Mouse (Mus musculus) ES-Bruce4 (cell line): ENCODE data around the gene Rbck1. TPM values are rescaled to one million over a fixed set of nuclear protein-coding genes. Genes with fewer than 3 reads are reported as not detected.

Experiments
- H3K27ac ChIP-seq: 2 replicates; pipeline ENCODE4 v1.5.1; 2012; ENCODE audit warnings: low read length, inconsistent platforms; ENCODE audit not compliant: insufficient read depth
- H3K27me3 ChIP-seq: 2 replicates; pipeline ENCODE4 v1.6.1; 2012; ENCODE audit warnings: mild to moderate bottlenecking, low read length, inconsistent platforms; ENCODE audit not compliant: control insufficient read depth, poor library complexity, insufficient read depth, severe bottlenecking
- H3K36me3 ChIP-seq: 2 replicates; pipeline ENCODE4 v1.6.1; 2012; ENCODE audit warnings: inconsistent platforms, mild to moderate bottlenecking, low read length, moderate library complexity; ENCODE audit not compliant: control insufficient read depth, poor library complexity, insufficient read depth, severe bottlenecking
- H3K4me1 ChIP-seq: one replicate; pipeline ENCODE4 v1.8.1; 2011; ENCODE audit warnings: low read length; ENCODE audit not compliant: control insufficient read depth, insufficient read depth
- H3K4me3 ChIP-seq: 2 replicates; pipeline ENCODE4 v1.5.1; 2011; ENCODE audit warnings: low read depth, mild to moderate bottlenecking, low read length
- H3K9ac ChIP-seq: 2 replicates; pipeline ENCODE4 v1.6.1; 2012; ENCODE audit warnings: low read depth, mild to moderate bottlenecking, inconsistent platforms; ENCODE audit not compliant: poor library complexity, severe bottlenecking
- H3K9me3 ChIP-seq: replicated peaks from 2 replicates; pipeline ENCODE4 v1.6.1; 2012; ENCODE audit warnings: mild to moderate bottlenecking, low read length, inconsistent platforms; ENCODE audit not compliant: control insufficient read depth, poor library complexity, insufficient read depth, severe bottlenecking
- CTCF ChIP-seq: IDR thresholded peaks from one replicate; pipeline ENCODE4 v1.8.1; 2011; ENCODE audit warnings: low read depth, low read length
- EP300 ChIP-seq: IDR thresholded peaks from 2 replicates; pipeline ENCODE4 v1.6.1; 2011; ENCODE audit warnings: low read depth, low read length; ENCODE audit not compliant: insufficient read depth
- POLR2A ChIP-seq: IDR thresholded peaks from one replicate; pipeline ENCODE4 v1.8.1; 2011; ENCODE audit warnings: low read length; ENCODE audit not compliant: insufficient read depth
- polyA plus RNA-seq: library from polyadenylated mRNA; stranded (reverse); fragments of >200 nt; gene quantifications from 2 replicates; pipeline ENCODE4 v1.2.4, GENCODE M21; 2011; ENCODE audit warnings: low read depth; ENCODE audit not compliant: missing spikeins, insufficient read depth, insufficient read length

The Rbck1 gene
- polyA plus RNA-seq, result 86.7 and 89.1 TPM in 2 replicates

- Histone ChIP-seq H3K4me1 (peaks cover 2% of the 10 kb centered on the region), H3K27me3 (no peaks in the 10 kb centered on the region), H3K9me3 (no peaks in the 10 kb centered on the region), H3K36me3 (peaks cover 23% of the 10 kb centered on the region), H3K9ac (peak within 1 kb of the TSS; percentile 89), H3K27ac (peak within 1 kb of the TSS; percentile 40), H3K4me3 (peak within 1 kb of the TSS; percentile 94)
- TF ChIP-seq POLR2A (peak; percentile 24), EP300 (no peak), CTCF (no peak)
These were observed at the start of gene Rbck1 for GRCm38 (mm10) chr2:152332101-152332825. Gene Rbck1, minus strand, starts transcription at chr2:152332653.

GRCm38 (mm10) chr2:152376345-152376741 is 43.9 kb upstream of the Rbck1 start, which contains the start of gene Nrsn2:
Gene Nrsn2, minus strand, starts transcription at chr2:152376638.
- TF ChIP-seq EP300 (no peak), CTCF (no peak), POLR2A (no peak)
- Histone ChIP-seq H3K27ac (no peak within 1 kb of the TSS), H3K4me1 (peaks cover 3% of the 10 kb centered on the region), H3K27me3 (no peaks in the 10 kb centered on the region), H3K9me3 (no peaks in the 10 kb centered on the region), H3K9ac (no peak within 1 kb of the TSS), H3K4me3 (peak within 1 kb of the TSS; percentile 12; the same call in 1 of the 2 replicates), H3K36me3 (no peaks in the 10 kb centered on the region)

- peak overlapping the region; percentile 12; the same call in 1 of the 2 replicates for H3K4me3 ChIP-seq
- peaks cover 3% of the 10 kb centered on the region for H3K4me1 ChIP-seq
- no peak overlapping the region for H3K27ac ChIP-seq
- no peaks in the 10 kb centered on the region for H3K9me3 ChIP-seq
- H3K36me3 ChIP-seq, result no peaks in the 10 kb centered on the region
- H3K27me3 ChIP-seq, result no peaks in the 10 kb centered on the region
- TF ChIP-seq EP300 (peak; percentile 74; the same call in 1 of the 2 replicates), POLR2A (no peak)
- H3K9ac ChIP-seq, result no peak overlapping the region
These were observed 43.3 kb upstream of the Rbck1 start for GRCm38 (mm10) chr2:152375652-152376344.

- Histone ChIP-seq H3K4me3 (no peak overlapping the region), H3K36me3 (no peaks in the 10 kb centered on the region), H3K27ac (no peak overlapping the region), H3K27me3 (no peaks in the 10 kb centered on the region), H3K4me1 (peaks cover 3% of the 10 kb centered on the region), H3K9me3 (no peaks in the 10 kb centered on the region), H3K9ac (no peak overlapping the region)
- TF ChIP-seq POLR2A, result no peak
- TF ChIP-seq EP300, result no peak
- TF ChIP-seq CTCF, result no peak
These were observed 41.1 kb upstream of the Rbck1 start for GRCm38 (mm10) chr2:152373547-152373946.

GRCm38 (mm10) chr2:152372661-152373060 is 40.2 kb upstream of the Rbck1 start:
- Histone ChIP-seq H3K9ac (no peak overlapping the region), H3K4me3 (no peak overlapping the region), H3K9me3 (no peaks in the 10 kb centered on the region), H3K36me3 (no peaks in the 10 kb centered on the region), H3K27ac (no peak overlapping the region), H3K27me3 (no peaks in the 10 kb centered on the region), H3K4me1 (peaks cover 3% of the 10 kb centered on the region)
- TF ChIP-seq EP300 (no peak), CTCF (no peak), POLR2A (no peak)

GRCm38 (mm10) chr2:152372104-152372503 is 39.7 kb upstream of the Rbck1 start:
- TF ChIP-seq EP300 (no peak), CTCF (no peak), POLR2A (no peak)
- peaks cover 5% of the 10 kb centered on the region for H3K4me1 ChIP-seq
- H3K27ac ChIP-seq, result no peak overlapping the region
- no peaks in the 10 kb centered on the region for H3K27me3 ChIP-seq
- no peak overlapping the region for H3K4me3 ChIP-seq
- no peak overlapping the region for H3K9ac ChIP-seq
- H3K9me3 ChIP-seq, result no peaks in the 10 kb centered on the region
- H3K36me3 ChIP-seq, result no peaks in the 10 kb centered on the region
